Mouse (Mus musculus) thymus, adult 2 months (tissue): ENCODE measurements around the gene 5730522E02Rik.

Experiments
- CTCF ChIP-seq: fragments of 200-500 bp; IDR thresholded peaks from 2 replicates; pipeline ENCODE4 v1.5.1; 2012; ENCODE audit warnings: mild to moderate bottlenecking, control low read depth, low read length, moderate library complexity, borderline replicate concordance; ENCODE audit not compliant: control insufficient read depth, poor library complexity, insufficient read depth; ENCODE audit errors: extremely low read depth
- POLR2A ChIP-seq: fragments of 200-500 bp; IDR thresholded peaks from 2 replicates; pipeline ENCODE4 v1.6.1; 2012; ENCODE audit warnings: mild to moderate bottlenecking, low read length, control low read depth, moderate library complexity; ENCODE audit not compliant: control insufficient read depth, poor library complexity, insufficient read depth; ENCODE audit errors: extremely low read depth

- TF ChIP-seq CTCF (no peak), POLR2A (no peak)
Observed at GRCm38 (mm10) chr11:25704332-25705168, 506.0 kb downstream of the 5730522E02Rik start.
